Mouse (Mus musculus) ES-E14 (cell line): ENCODE data around the gene Mbnl1. TPM values are rescaled to one million over a fixed set of nuclear protein-coding genes. Genes with fewer than 3 reads are reported as not detected.

ENCODE experiments used
- DNase-seq: peaks from one replicate; pipeline ENCODE4 v3.0.0-alpha.2; 2013; ENCODE audit warnings: low read depth, low spot score
- H3K27ac ChIP-seq: 2 replicates; pipeline ENCODE4 v1.5.1; 2012; ENCODE audit warnings: low read depth, mild to moderate bottlenecking, low read length, moderate library complexity, mixed read lengths; ENCODE audit not compliant: poor library complexity, insufficient read depth, severe bottlenecking
- H3K36me3 ChIP-seq: 2 replicates; pipeline ENCODE4 v1.6.1; 2012; ENCODE audit warnings: mild to moderate bottlenecking, low read length, moderate library complexity, mixed read lengths; ENCODE audit not compliant: control insufficient read depth, poor library complexity, insufficient read depth, severe bottlenecking
- H3K4me1 ChIP-seq, 2 experiments: fragments of 150-350 bp in 1 of 2; sonication (generic) in 1 of 2; 2 replicates each; pipeline ENCODE4 v1.6.1; 2012; ENCODE audit warnings: low read length in 2 of 2, mild to moderate bottlenecking in 1 of 2, mixed read lengths in 1 of 2; ENCODE audit not compliant: control insufficient read depth in 2 of 2, insufficient read depth in 2 of 2, poor library complexity in 1 of 2
- H3K4me3 ChIP-seq, 2 experiments: fragments of 150-350 bp in 1 of 2; sonication (generic) in 1 of 2; 2 replicates each; pipeline ENCODE4 v1.5.1; 2012; ENCODE audit warnings: low read length in 2 of 2, low read depth in 1 of 2, mild to moderate bottlenecking in 1 of 2, mixed read lengths in 1 of 2; ENCODE audit not compliant: insufficient read depth in 1 of 2, poor library complexity in 1 of 2, severe bottlenecking in 1 of 2
- H3K9ac ChIP-seq: 2 replicates; pipeline ENCODE4 v1.6.1; 2012; ENCODE audit warnings: low read depth, mild to moderate bottlenecking, low read length, mixed read lengths; ENCODE audit not compliant: poor library complexity, insufficient read depth, severe bottlenecking
- H3K9me3 ChIP-seq: fragments of 150-350 bp; sonication (generic); 2 replicates; pipeline ENCODE4 v1.6.1; 2012; ENCODE audit warnings: low read depth, mild to moderate bottlenecking, low read length; ENCODE audit not compliant: control insufficient read depth, insufficient read depth
- CHD2 ChIP-seq: IDR thresholded peaks from 2 replicates; pipeline ENCODE4 v1.6.1; 2014; ENCODE audit warnings: mild to moderate bottlenecking, low read depth, low read length, inconsistent platforms
- HCFC1 ChIP-seq: IDR thresholded peaks from 2 replicates; pipeline ENCODE4 v1.6.1; 2012; ENCODE audit warnings: low read length, inconsistent platforms, borderline replicate concordance; ENCODE audit not compliant: insufficient read depth
- MAFK ChIP-seq: IDR thresholded peaks from 2 replicates; pipeline ENCODE4 v1.6.1; 2014; ENCODE audit warnings: mild to moderate bottlenecking, low read depth, low read length, inconsistent platforms; ENCODE audit not compliant: insufficient read depth
- ZC3H11A ChIP-seq: IDR thresholded peaks from 2 replicates; pipeline ENCODE4 v1.6.1; 2012; ENCODE audit warnings: low read depth, mild to moderate bottlenecking, inconsistent platforms, low read length, borderline replicate concordance
- ZNF384 ChIP-seq: IDR thresholded peaks from 2 replicates; pipeline ENCODE4 v1.6.1; 2012; ENCODE audit warnings: low read depth, low read length, inconsistent platforms
- in situ Hi-C, 2 experiments: fragments of 600-800 bp; cut with MboI; formaldehyde crosslinking; loops; one replicate each; pipeline ENCODE4 v1.15.1; 2025; ENCODE audit warnings: low sequenced_read_pairs in 2 of 2, inconsistent platforms in 1 of 2; ENCODE audit not compliant: unreplicated experiment in 2 of 2
- total RNA-seq: library from RNA; depleted of rRNA; stranded (reverse); fragments of 300-350 nt; gene quantifications from 2 replicates; pipeline ENCODE4 v1.2.3, GENCODE M21; 2012

Mbnl1 gene
- total RNA-seq, 1 experiment: 27.0 TPM

DNA sequence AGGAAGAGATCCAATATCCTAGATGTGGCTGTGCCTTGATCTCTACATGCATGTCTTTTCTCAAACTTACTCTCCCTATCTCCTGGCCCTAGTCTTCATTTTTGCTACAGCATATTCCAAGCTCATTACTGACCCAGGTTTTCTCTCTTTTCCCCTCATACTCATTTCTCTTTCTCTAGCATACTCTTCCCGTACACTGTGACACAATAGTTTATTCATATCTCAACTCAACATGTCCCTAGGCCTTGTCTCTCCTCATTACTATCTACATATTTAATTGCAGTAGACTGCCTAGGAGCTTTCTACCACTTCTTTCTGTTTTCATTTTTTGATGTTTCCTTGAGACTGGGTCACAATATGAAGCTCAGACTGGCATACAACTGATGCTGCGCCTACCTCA, 8.1 kb downstream of the Mbnl1 start:
- Histone ChIP-seq H3K4me1 (no peaks in the 10 kb centered on the region), H3K4me3 (no peak overlapping the region), H3K9me3 (no peaks in the 10 kb centered on the region), H3K36me3 (no peaks in the 10 kb centered on the region), H3K9ac (no peak overlapping the region), H3K27ac (no peak overlapping the region)
- in situ Hi-C loops: no loop called here
- TF ChIP-seq MAFK (no peak), HCFC1 (no peak), CHD2 (no peak), ZNF384 (no peak), ZC3H11A (no peak)
- no peak for DNase-seq

DNA sequence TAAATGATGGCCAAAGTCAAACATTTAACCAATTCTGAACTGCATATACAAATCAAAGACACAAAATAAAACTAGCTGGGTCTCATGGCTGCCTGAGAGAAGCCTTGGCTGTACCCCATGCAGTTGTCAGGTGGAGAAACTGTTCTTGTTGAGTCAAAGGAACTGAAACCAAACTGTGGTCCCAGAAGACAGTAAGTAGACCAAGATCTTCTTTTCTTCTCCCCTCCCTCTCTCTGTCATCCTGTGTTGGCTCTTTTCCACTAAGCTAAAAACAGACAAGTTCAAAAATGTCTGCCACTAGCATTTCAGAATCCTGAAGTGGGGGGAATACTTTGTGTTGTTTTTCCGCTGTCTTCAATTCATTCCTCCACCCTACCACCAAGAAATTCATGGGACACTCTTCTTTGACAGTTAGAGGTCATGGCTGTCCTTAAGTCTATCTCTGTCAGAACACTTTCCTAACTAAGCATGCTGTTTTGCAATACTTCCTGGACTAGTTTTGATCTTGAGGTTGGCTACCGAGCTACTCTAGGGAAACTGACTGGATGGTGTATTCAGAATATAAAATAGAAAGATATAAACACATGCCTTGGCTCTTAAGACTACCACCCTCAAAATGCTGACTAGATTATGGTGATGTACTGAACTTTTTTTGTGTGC, 9.2 kb downstream of the Mbnl1 start:
- Histone ChIP-seq H3K9me3 (no peaks in the 10 kb centered on the region), H3K4me3 (no peak overlapping the region), H3K4me1 (no peaks in the 10 kb centered on the region), H3K27ac (no peak overlapping the region), H3K36me3 (no peaks in the 10 kb centered on the region), H3K9ac (no peak overlapping the region)
- DNase-seq: no peak
- TF ChIP-seq HCFC1: no peak
- TF ChIP-seq ZNF384: no peak
- no peak for TF ChIP-seq MAFK
- in situ Hi-C loops: no loop called here

DNA sequence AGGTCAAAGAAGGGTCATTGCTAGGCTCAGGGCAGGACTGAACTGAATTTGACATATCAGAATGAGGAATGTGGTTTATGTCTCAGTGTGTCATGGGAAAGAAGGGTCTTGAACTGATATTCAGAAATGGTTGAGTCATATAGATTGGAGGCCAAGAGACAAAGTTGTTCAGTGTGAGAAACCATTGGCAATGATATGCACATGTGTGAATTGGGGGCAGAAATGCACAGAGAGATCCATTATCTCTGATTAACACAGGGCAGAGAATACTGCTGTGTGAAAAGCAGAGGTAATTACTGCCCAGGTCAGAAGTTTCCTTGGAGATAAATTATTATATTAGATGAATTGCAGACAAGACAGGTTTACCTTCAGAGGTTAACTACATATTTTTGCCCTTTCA, 10.7 kb downstream of the Mbnl1 start:
- Histone ChIP-seq H3K9me3 (no peaks in the 10 kb centered on the region), H3K36me3 (no peaks in the 10 kb centered on the region), H3K4me3 (no peak overlapping the region), H3K4me1 (no peaks in the 10 kb centered on the region), H3K9ac (no peak overlapping the region), H3K27ac (no peak overlapping the region)
- no peak for DNase-seq
- in situ Hi-C loops: no loop called here
- TF ChIP-seq ZNF384: no peak
- TF ChIP-seq ZC3H11A: no peak
- TF ChIP-seq MAFK: no peak
- TF ChIP-seq HCFC1: no peak
- no peak for TF ChIP-seq CHD2

DNA sequence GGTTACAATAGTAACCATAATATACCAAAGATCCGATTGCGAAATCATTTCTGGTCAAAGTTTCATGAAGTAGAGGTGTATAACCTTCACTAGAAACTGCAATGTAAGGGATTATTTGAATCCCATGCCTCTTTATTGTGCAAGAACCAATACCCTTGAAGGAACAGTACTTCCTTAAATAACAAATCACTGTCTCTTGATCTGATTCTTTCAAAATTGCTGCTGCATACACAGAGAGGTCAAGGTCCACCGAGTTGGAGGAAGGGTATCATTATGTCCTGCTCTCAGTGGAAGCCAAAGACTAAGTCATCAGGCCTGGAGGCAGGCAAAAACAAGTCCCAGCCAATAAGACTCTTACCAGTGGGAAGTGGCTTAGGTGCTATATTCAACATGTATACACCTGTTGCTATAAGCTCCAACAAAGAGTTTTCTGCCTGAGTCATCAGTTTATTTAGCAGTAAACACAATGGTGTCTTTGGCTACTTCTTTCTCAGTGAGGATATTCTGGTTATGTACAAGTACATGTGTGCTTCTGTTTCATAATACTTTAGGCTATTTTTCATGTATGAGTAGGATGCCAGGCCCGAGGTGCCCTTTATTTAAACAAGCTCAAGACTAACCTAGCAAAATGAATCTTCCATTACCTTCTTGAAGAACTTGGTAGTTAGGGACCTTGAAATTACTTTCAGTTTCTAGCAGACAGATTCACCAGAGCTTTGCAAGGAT, 13.5 kb downstream of the Mbnl1 start:
- H3K4me1 ChIP-seq: no peaks in the 10 kb centered on the region
- no peaks in the 10 kb centered on the region for H3K9me3 ChIP-seq
- no peaks in the 10 kb centered on the region for H3K36me3 ChIP-seq
- TF ChIP-seq HCFC1: no peak
- TF ChIP-seq MAFK: no peak
- TF ChIP-seq ZC3H11A: no peak
- no peak for TF ChIP-seq ZNF384
- TF ChIP-seq CHD2: no peak
- no peak overlapping the region for H3K4me3 ChIP-seq
- DNase-seq: no peak
- H3K27ac ChIP-seq: no peak overlapping the region
- in situ Hi-C loops: no loop called here
- no peak overlapping the region for H3K9ac ChIP-seq
